Mouse (Mus musculus) ES-Bruce4 (cell line): Measurements from ENCODE around the gene E2f4. TPM values are rescaled to one million over a fixed set of nuclear protein-coding genes. Genes with fewer than 3 reads are reported as not detected.

Experiments used
- H3K27ac ChIP-seq: 2 replicates; pipeline ENCODE4 v1.5.1; 2012; ENCODE audit warnings: low read length, inconsistent platforms; ENCODE audit not compliant: insufficient read depth
- H3K27me3 ChIP-seq: 2 replicates; pipeline ENCODE4 v1.6.1; 2012; ENCODE audit warnings: mild to moderate bottlenecking, low read length, inconsistent platforms; ENCODE audit not compliant: control insufficient read depth, poor library complexity, insufficient read depth, severe bottlenecking
- H3K36me3 ChIP-seq: 2 replicates; pipeline ENCODE4 v1.6.1; 2012; ENCODE audit warnings: inconsistent platforms, mild to moderate bottlenecking, low read length, moderate library complexity; ENCODE audit not compliant: control insufficient read depth, poor library complexity, insufficient read depth, severe bottlenecking
- H3K4me1 ChIP-seq: one replicate; pipeline ENCODE4 v1.8.1; 2011; ENCODE audit warnings: low read length; ENCODE audit not compliant: control insufficient read depth, insufficient read depth
- H3K4me3 ChIP-seq: 2 replicates; pipeline ENCODE4 v1.5.1; 2011; ENCODE audit warnings: low read depth, mild to moderate bottlenecking, low read length
- H3K9ac ChIP-seq: 2 replicates; pipeline ENCODE4 v1.6.1; 2012; ENCODE audit warnings: low read depth, mild to moderate bottlenecking, inconsistent platforms; ENCODE audit not compliant: poor library complexity, severe bottlenecking
- H3K9me3 ChIP-seq: replicated peaks from 2 replicates; pipeline ENCODE4 v1.6.1; 2012; ENCODE audit warnings: mild to moderate bottlenecking, low read length, inconsistent platforms; ENCODE audit not compliant: control insufficient read depth, poor library complexity, insufficient read depth, severe bottlenecking
- CTCF ChIP-seq: IDR thresholded peaks from one replicate; pipeline ENCODE4 v1.8.1; 2011; ENCODE audit warnings: low read depth, low read length
- EP300 ChIP-seq: IDR thresholded peaks from 2 replicates; pipeline ENCODE4 v1.6.1; 2011; ENCODE audit warnings: low read depth, low read length; ENCODE audit not compliant: insufficient read depth
- POLR2A ChIP-seq: IDR thresholded peaks from one replicate; pipeline ENCODE4 v1.8.1; 2011; ENCODE audit warnings: low read length; ENCODE audit not compliant: insufficient read depth
- polyA plus RNA-seq: library from polyadenylated mRNA; stranded (reverse); fragments of >200 nt; gene quantifications from 2 replicates; pipeline ENCODE4 v1.2.4, GENCODE M21; 2011; ENCODE audit warnings: low read depth; ENCODE audit not compliant: missing spikeins, insufficient read depth, insufficient read length

Gene E2f4
- polyA plus RNA-seq, 1 experiment: 104 TPM

DNA sequence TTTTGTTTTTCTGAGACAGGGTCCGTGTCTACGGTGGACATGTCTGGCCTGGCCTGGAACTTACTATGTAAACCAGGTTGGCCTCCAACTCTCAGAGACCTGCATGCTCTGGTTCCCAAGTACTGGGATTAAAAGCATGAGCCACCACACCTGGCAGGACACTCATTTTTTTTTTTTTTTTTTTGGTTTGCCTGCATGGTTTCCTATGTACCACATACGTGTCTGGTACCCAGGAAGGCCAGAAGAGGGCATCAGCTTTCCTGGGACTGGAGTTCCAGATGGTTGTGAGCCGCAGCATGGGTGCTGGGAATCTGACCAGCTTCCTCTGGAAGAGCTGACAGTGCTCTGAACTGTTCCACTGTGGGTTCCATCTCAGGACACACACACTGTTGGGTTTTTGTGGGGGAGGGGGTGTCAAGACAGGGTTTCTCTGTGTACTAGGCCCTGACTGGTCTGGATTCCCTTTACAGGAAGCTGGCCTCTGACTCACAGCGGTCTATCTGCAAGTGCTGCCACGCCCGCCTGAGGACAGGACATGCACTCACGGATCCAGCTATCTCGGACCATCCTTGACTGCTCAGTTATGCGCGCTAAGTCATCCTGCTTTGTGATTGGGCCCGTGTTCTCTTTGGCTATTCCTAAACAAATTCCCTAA lies 36.0 kb upstream of the E2f4 start:
- Histone ChIP-seq H3K9ac (no peak overlapping the region), H3K36me3 (no peaks in the 10 kb centered on the region), H3K9me3 (no peaks in the 10 kb centered on the region), H3K4me3 (no peak overlapping the region), H3K27me3 (no peaks in the 10 kb centered on the region), H3K27ac (no peak overlapping the region), H3K4me1 (no peaks in the 10 kb centered on the region)
- TF ChIP-seq EP300 (no peak), POLR2A (no peak), CTCF (peak; percentile 4)

DNA sequence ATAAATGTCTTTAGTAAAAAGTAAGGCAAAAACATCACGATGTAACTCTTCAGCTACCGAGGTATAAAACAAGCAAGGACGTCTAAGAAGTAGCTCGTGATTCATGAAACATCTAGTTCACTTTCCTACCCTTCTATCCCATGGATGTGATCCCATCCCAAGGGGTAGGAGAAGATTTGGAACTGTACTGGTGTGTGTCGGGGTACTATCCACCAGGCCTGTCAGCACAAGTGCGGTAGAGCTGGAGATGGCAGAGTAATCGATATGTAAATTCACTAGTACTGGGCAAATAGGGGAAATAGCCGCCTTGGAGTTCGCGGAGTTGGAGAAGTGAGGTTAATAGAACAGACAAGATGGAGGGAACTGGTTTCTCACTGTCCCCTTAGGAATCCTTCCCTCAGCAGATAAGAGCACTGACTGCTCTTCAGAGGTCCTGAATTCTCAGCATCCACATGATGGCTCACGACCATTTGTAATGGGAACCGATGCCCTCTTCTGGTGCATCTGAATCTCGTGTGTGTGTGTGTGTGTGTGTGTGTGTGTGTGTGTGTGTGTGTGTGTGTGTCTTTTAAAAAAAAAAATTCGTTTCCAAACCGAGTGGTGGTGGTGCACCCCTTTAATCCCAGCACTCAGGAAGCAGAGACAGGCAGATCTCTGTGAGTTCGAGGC lies 34.1 kb upstream of the E2f4 start:
- Histone ChIP-seq H3K4me3 (no peak overlapping the region), H3K4me1 (no peaks in the 10 kb centered on the region), H3K27ac (no peak overlapping the region), H3K36me3 (no peaks in the 10 kb centered on the region), H3K27me3 (0 out of 2 replicates have a peak, but pooled peaks cover 2% of the 10 kb centered on the region), H3K9me3 (no peaks in the 10 kb centered on the region), H3K9ac (peak overlapping the region; percentile 64; the same call in 1 of the 2 replicates)
- no peak for TF ChIP-seq CTCF
- no peak for TF ChIP-seq POLR2A
- no peak for TF ChIP-seq EP300

DNA sequence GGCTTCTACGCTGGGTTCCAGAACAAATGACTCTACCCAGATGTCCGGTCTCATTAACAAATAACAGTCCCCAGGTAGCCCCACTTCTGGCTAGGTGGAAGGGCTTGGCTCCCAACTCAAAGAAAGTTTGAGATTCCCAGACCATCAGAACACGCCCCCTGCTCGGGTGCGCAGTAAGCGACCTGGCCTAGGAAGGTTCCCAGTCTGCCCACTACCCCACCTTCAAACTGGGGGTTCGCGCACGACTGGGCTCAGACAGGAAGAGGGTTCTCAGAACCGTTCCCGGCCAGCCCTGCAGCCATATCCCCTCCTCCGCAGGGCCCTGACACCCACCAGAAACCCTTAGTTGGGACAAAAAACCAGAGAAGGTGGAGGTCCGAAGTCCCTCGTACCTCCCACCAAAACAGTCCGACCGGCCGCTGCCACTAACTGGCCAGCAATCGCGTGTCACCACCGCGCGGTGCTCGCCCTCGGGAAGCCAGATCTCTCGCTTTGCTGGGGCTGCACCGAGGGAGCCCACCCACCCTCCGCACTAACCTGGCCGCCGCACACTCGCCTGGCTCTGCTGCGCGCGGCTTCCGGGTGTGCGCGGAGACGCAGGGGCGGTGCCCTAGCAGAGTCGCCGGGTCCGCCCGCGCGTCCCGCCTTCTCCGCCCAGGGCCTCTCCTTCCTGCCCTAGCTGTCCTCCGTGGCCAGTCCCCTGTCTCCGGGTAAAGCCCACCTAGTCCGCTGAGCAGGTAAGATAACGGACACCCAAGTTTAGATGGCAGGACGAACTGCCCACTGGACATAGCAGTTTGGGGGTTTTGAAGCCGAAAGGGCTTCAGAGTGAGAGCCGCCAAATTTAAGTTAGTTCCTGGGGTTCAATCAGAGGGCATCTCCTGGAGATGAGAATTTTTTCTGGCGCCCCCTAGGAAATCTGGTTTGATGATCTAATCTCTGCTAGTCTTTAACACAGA lies 33.2 kb upstream of the E2f4 start, which contains the start of the genes Tradd and Fbxl8:
Gene Tradd, minus strand, starts transcription at position 586 of the 959 bp plus-strand sequence.
Gene Fbxl8, plus strand, starts transcription at position 625 of the 959 bp plus-strand sequence.
- Histone ChIP-seq H3K27me3 (0 out of 2 replicates have a peak, but pooled peaks cover 2% of the 10 kb centered on the region), H3K27ac (no peak within 1 kb of the TSS), H3K9ac (peak within 1 kb of the TSS; percentile 64), H3K9me3 (no peaks in the 10 kb centered on the region), H3K36me3 (no peaks in the 10 kb centered on the region), H3K4me1 (no peaks in the 10 kb centered on the region), H3K4me3 (peak within 1 kb of the TSS; percentile 80)
- TF ChIP-seq POLR2A (no peak), CTCF (no peak), EP300 (no peak)

DNA sequence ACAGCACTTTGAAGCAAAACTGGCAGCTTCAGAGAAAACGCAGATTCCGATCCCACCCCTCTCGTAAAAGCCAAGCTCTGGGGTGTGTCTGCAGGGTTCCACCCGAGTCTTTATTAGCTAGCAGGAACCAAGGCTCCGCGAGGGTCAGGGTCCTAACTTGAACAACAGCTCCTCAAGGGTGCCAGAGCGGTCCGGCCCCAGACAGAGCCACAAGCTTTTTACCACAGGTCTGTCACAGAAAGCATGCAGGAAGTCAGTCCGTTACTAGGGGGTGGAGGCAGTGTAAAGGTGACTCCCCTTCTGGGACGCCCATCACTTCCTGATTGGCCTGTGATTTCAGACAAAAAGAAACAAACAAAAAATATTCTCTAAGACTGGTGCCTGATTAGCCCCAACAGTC lies 32.3 kb upstream of the E2f4 start:
- H3K9ac ChIP-seq: peak overlapping the region; percentile 64
- H3K4me1 ChIP-seq: no peaks in the 10 kb centered on the region
- no peaks in the 10 kb centered on the region for H3K36me3 ChIP-seq
- peaks cover 7% of the 10 kb centered on the region; the same call in 1 of the 2 replicates for H3K27me3 ChIP-seq
- peak overlapping the region; percentile 11; the same call in 1 of the 2 replicates for H3K4me3 ChIP-seq
- H3K27ac ChIP-seq: no peak overlapping the region
- no peak for TF ChIP-seq EP300
- TF ChIP-seq CTCF: no peak
- no peak for TF ChIP-seq POLR2A
- H3K9me3 ChIP-seq: no peaks in the 10 kb centered on the region

DNA sequence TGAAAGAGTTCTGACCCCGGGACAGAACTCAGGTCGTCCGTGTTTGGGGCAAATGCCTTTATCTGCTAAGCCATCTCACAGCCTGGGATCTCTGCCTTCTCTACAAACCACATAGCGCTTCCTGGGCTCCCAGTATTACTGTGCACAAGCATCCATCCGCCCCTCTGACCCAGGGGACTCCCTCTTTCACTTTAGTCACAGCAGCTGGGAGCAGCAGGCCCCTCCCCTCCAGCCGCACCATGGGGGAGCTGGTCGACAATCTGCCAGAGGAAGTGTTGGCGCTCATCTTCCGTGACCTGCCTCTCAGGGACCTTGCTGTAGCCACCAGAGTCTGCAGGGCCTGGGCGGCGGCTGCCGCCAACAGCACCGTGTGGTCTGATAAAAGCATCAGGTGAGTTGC lies 30.7 kb upstream of the E2f4 start:
- no peak overlapping the region for H3K9ac ChIP-seq
- no peaks in the 10 kb centered on the region for H3K9me3 ChIP-seq
- peaks cover 16% of the 10 kb centered on the region for H3K27me3 ChIP-seq
- no peak overlapping the region for H3K4me3 ChIP-seq
- TF ChIP-seq POLR2A (no peak), CTCF (no peak), EP300 (no peak)
- no peaks in the 10 kb centered on the region for H3K36me3 ChIP-seq
- H3K27ac ChIP-seq: no peak overlapping the region
- peaks cover 2% of the 10 kb centered on the region for H3K4me1 ChIP-seq
